Mouse (Mus musculus): ENCODE results near the gene Alg1. TPM values are rescaled to one million over a fixed set of nuclear protein-coding genes. Genes with fewer than 3 reads are reported as not detected.
A peak's percentile ranks its signal among the peaks of the same experiment; 100 is the strongest.

The Alg1 gene
- 17.3 and 18.5 TPM in 2 replicates for polyA plus RNA-seq (2016; fragmentation: Nextera tagmentation; extraction: Ambion mirVana)

- Histone ChIP-seq H3K4me1 (peaks cover 21% of the 10 kb centered on the region), H3K4me2 (peak within 1 kb of the TSS; percentile 90), H3K4me3 (peak within 1 kb of the TSS; percentile 89), H3K9me3 (replicated peaks) (no peaks in the 10 kb centered on the region), H3K27me3 (replicated peaks) (no peaks in the 10 kb centered on the region), H3K36me3 (peaks cover 17% of the 10 kb centered on the region), H3K27ac (peak within 1 kb of the TSS; percentile 57; the same call in 1 of the 2 replicates), H3K9ac (peak within 1 kb of the TSS; percentile 85)
- peak; percentile 94 for ATAC-seq
- WGBS (ENCODE audit: insufficient replicate concordance): 2% methylated on average over 47 of the region's 47 CpGs
These were observed at the start of gene Alg1 for GRCm38 (mm10) chr16:5233418-5234313. Alg1 (plus strand) TSS chr16:5233621.

DNA sequence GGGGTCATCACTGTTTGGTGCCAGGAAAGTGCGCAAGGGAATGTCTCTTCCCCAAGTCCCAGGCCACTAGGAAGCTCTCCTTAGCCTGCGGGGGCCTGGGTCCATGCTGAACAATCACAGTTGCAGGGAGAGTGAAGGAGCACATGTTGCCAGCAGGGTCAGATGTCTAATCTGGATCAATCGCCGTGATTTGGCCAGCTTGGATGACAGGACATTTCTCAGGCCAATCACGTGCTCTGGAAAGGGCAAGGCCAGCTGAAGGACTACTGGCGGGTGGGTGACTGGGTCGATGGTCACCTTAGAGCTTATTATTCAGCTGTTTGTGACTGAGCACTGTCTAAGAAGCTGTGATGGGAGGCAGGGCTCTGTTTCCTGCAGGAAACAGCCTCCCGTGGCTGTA, 49.3 kb upstream of the Alg1 start:
- 39% methylated on average over 8 of the region's 8 CpGs for WGBS (ENCODE audit: insufficient replicate concordance)
- H3K9me3 ChIP-seq (replicated peaks): no peaks in the 10 kb centered on the region
- no peaks in the 10 kb centered on the region for H3K4me1 ChIP-seq
- no peaks in the 10 kb centered on the region for H3K36me3 ChIP-seq
- H3K4me2 ChIP-seq: no peak overlapping the region
- H3K4me3 ChIP-seq: no peak overlapping the region
- no peak overlapping the region for H3K9ac ChIP-seq
- peaks cover 5% of the 10 kb centered on the region for H3K27me3 ChIP-seq (replicated peaks)
- ATAC-seq: no peak
- H3K27ac ChIP-seq: no peak overlapping the region

DNA sequence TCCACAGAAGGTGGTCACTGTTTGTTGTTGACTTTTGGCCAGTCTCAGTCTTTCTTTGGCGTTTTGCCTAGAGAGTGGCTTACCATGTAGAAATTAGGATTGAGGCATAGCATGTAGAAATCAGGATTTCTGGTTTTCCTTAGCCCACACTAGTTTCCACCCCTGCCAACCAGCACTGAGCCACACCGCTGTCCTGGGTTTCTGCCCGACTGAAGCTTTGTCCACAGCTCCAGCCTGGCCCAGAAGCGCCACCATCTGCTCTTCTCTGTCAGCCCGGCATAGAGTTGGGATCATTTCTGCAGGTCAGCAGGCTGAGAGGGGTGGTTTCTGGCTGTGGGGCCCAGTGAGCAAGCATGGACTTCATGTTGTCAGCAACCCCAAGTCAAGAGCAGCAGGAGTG, 48.5 kb upstream of the Alg1 start:
- WGBS (ENCODE audit: insufficient replicate concordance): 56% methylated on average over 5 of the region's 5 CpGs
- Histone ChIP-seq H3K36me3 (no peaks in the 10 kb centered on the region), H3K9me3 (replicated peaks) (no peaks in the 10 kb centered on the region), H3K4me1 (no peaks in the 10 kb centered on the region), H3K4me3 (no peak overlapping the region), H3K9ac (no peak overlapping the region), H3K27ac (no peak overlapping the region), H3K4me2 (no peak overlapping the region), H3K27me3 (replicated peaks) (peaks cover 10% of the 10 kb centered on the region)
- ATAC-seq: no peak

DNA sequence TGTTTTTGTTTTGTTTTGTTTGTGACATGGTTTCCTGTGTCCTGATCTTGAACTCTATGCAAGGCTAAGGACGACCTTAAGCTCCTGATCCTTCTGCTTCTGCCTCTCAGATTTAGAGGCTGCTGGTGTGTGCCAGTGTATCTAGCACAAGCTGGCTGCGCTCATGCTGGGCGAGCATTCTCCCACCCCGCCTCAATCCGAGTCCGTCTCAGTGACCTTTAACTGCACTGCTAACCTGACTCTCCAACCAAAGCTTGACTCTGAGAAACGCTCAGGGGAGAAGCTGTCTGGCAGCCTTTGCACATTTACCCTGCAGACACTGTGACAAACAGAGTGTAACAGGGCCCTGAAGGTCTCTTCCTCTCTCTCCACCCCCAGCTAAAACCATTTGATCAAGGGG, 47.7 kb upstream of the Alg1 start:
- Histone ChIP-seq H3K27me3 (replicated peaks) (peaks cover 11% of the 10 kb centered on the region), H3K9me3 (replicated peaks) (no peaks in the 10 kb centered on the region), H3K9ac (no peak overlapping the region), H3K4me3 (no peak overlapping the region), H3K27ac (no peak overlapping the region), H3K4me1 (no peaks in the 10 kb centered on the region), H3K4me2 (no peak overlapping the region), H3K36me3 (no peaks in the 10 kb centered on the region)
- ATAC-seq: no peak
- 66% methylated on average over 7 of the region's 7 CpGs for WGBS (ENCODE audit: insufficient replicate concordance)

DNA sequence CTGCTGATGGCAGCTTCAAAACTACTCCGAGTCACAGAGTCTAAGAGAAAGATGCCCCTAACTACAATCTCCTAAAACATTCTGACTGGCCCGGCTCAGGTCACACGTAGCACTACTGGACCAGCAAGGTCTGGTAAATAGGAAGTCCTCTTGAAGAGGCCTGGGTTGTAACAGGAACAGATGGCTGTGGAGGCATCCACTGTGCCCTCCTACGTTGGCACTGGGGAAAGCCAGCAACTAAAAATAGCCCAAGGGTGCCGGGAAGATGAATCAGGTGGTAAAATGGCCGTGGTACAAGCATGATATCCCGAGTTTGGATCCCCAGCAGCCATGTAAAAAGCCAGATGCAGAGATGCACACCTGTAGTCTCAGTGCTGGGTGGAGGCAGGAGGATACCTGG, 47.2 kb upstream of the Alg1 start:
- ATAC-seq: no peak
- Histone ChIP-seq H3K4me1 (no peaks in the 10 kb centered on the region), H3K9ac (no peak overlapping the region), H3K4me2 (no peak overlapping the region), H3K27me3 (replicated peaks) (peaks cover 11% of the 10 kb centered on the region), H3K9me3 (replicated peaks) (no peaks in the 10 kb centered on the region), H3K27ac (no peak overlapping the region), H3K4me3 (no peak overlapping the region), H3K36me3 (no peaks in the 10 kb centered on the region)
- WGBS (ENCODE audit: insufficient replicate concordance): 54% methylated on average over 7 of the region's 7 CpGs

- H3K4me3 ChIP-seq: no peak overlapping the region
- 28% methylated on average over 6 of the region's 6 CpGs for WGBS (ENCODE audit: insufficient replicate concordance)
- peak; percentile 35; the same call in 1 of the 2 replicates for ATAC-seq
These were observed 38.3 kb upstream of the Alg1 start for GRCm38 (mm10) chr16:5195080-5195479.

DNA sequence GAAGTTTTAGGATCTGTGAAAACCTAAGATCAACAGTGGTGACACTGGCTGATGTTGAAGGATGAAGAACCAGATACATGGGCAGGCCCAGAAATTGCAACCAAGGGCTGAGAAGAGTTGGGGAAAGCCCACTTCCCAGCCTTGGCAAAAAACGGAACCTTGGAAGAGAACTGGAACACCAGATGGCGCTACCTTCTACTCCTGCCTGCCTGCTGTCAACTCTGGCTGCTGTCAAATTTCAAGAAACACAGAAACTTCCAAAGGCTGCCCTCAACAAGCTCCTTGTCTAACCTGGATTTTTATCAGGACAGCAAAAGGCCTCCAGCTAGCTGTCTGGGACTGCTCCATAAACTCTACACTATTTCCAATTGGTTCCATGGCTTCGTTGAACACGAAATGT, 30.7 kb upstream of the Alg1 start:
- Histone ChIP-seq H3K4me3 (peak overlapping the region; percentile 88), H3K9ac (peak overlapping the region; percentile 75), H3K4me2 (peak overlapping the region; percentile 95), H3K27ac (peak overlapping the region; percentile 54; the same call in 1 of the 2 replicates), H3K36me3 (peaks cover 42% of the 10 kb centered on the region), H3K4me1 (peaks cover 20% of the 10 kb centered on the region), H3K27me3 (replicated peaks) (no peaks in the 10 kb centered on the region), H3K9me3 (replicated peaks) (no peaks in the 10 kb centered on the region)
- 0 out of 2 replicates have a peak, but pooled peaks have one; percentile 3 for ATAC-seq
- WGBS (ENCODE audit: insufficient replicate concordance): 8% methylated on average over 4 of the region's 4 CpGs

More at GRCm38 (mm10) chr16:5195080-5195479, 38.3 kb upstream of the Alg1 start:
- Histone ChIP-seq H3K27ac (no peak overlapping the region), H3K4me2 (no peak overlapping the region), H3K9ac (no peak overlapping the region), H3K36me3 (peaks cover 44% of the 10 kb centered on the region), H3K4me1 (no peaks in the 10 kb centered on the region), H3K27me3 (replicated peaks) (no peaks in the 10 kb centered on the region), H3K9me3 (replicated peaks) (no peaks in the 10 kb centered on the region)

DNA sequence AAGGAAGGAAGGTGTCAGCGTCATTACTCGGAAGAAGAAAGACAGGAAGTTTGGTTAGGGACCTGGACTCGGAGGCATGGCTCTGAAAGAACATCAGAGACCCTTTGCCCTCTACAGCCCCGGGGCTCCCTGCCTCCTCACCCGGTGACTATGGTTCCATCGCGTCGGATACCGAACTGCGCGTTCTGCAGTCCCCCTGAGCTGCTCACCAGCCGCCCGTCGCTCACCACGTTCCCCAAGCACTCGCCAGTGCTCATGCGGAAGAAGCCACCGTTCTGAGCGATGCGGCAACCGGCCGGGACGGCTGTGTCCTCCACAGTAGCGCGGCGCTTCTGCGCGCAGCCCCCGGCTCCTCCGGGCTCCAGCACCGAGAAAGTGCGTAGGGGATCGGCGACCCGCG, 30.2 kb upstream of the Alg1 start:
- peak overlapping the region; percentile 75 for H3K9ac ChIP-seq
- peak overlapping the region; percentile 95 for H3K4me2 ChIP-seq
- peak overlapping the region; percentile 88 for H3K4me3 ChIP-seq
- H3K27me3 ChIP-seq (replicated peaks): no peaks in the 10 kb centered on the region
- peak; percentile 41 for ATAC-seq
- no peaks in the 10 kb centered on the region for H3K9me3 ChIP-seq (replicated peaks)
- peak overlapping the region; percentile 54; the same call in 1 of the 2 replicates for H3K27ac ChIP-seq
- H3K36me3 ChIP-seq: peaks cover 37% of the 10 kb centered on the region
- WGBS (ENCODE audit: insufficient replicate concordance): 1% methylated on average over 36 of the region's 36 CpGs
- H3K4me1 ChIP-seq: peaks cover 20% of the 10 kb centered on the region

DNA sequence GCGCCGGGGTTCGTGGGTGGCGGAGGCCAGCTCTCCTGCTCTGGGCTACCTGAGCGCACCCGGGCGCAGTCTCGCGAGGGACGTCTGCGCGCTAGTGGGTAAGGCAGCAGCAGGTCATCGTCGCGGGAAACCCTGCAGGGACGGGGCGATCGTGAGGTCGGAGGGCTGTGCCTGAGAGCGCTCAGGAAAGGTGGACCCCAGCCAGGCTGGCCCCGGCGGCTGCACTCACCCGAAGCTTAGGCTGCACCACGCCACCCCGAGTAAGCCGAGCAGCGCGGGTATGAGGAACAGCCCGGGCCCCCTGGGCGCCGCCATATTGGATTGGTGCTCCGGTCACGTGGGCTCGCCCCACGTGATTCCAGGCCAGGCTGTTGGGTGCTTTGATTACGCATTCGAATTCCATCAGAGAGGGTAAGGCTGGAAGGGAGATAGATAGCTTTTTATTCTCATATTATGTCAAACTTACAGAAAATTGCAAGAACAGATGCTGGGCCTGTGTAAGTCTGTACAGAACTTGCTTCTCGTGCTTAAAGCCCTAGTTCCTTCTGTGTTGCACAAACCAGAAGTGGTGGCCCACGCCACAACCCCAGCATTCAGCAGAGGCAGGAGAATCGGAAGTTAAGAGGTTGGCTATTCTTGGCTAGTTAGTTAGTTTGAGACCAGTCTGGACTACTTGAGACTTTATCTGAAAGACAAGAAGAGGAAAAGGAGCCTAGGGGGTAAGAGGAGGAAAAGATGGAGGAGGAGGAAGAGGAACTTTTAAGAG, 29.6 kb upstream of the Alg1 start, which contains the start of gene Nagpa:
Gene Nagpa, minus strand, starts transcription at position 345 of the 766 bp plus-strand sequence.
- ATAC-seq: peak; percentile 75

GRCm38 (mm10) chr16:5205431-5205970, 27.9 kb upstream of the Alg1 start:
- H3K4me2 ChIP-seq: no peak overlapping the region
- 72% methylated on average over 5 of the region's 5 CpGs for WGBS (ENCODE audit: insufficient replicate concordance)
- ATAC-seq: no peak
- no peak overlapping the region for H3K4me3 ChIP-seq
- H3K27ac ChIP-seq: no peak overlapping the region
- H3K9me3 ChIP-seq (replicated peaks): no peaks in the 10 kb centered on the region
- no peaks in the 10 kb centered on the region for H3K27me3 ChIP-seq (replicated peaks)
- no peak overlapping the region for H3K9ac ChIP-seq
- peaks cover 14% of the 10 kb centered on the region for H3K36me3 ChIP-seq
- peaks cover 20% of the 10 kb centered on the region for H3K4me1 ChIP-seq

More for the DNA sequence above, 29.6 kb upstream of the Alg1 start, which contains the start of gene Nagpa:
- H3K9ac ChIP-seq: peak within 1 kb of the TSS; percentile 75
- no peaks in the 10 kb centered on the region for H3K27me3 ChIP-seq (replicated peaks)
- H3K36me3 ChIP-seq: peaks cover 30% of the 10 kb centered on the region
- H3K4me1 ChIP-seq: peaks cover 20% of the 10 kb centered on the region
- 2% methylated on average over 40 of the region's 40 CpGs for WGBS (ENCODE audit: insufficient replicate concordance)
- peak within 1 kb of the TSS; percentile 54; the same call in 1 of the 2 replicates for H3K27ac ChIP-seq
- peak within 1 kb of the TSS; percentile 95 for H3K4me2 ChIP-seq
- no peaks in the 10 kb centered on the region for H3K9me3 ChIP-seq (replicated peaks)
- H3K4me3 ChIP-seq: peak within 1 kb of the TSS; percentile 88

DNA sequence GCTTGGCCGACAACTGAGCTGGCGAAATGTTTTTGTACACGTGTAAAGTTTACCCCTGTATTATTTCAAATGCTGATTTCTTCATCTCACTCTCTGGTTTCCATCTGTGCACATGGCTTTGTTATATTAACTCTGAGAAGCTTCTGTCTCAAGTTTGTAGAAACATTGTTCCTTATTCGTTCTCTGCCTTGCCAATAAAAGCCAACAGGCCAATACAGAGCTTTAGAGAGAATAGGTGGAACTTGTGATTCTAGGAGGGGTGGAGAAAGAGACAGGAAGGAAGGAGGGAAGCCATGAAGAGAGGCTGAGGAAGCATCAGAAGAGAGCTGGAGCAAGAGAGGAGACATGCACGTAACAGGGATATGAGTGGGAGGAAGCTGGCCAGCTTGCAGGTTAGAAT, 27.4 kb upstream of the Alg1 start:
- Histone ChIP-seq H3K4me2 (no peak overlapping the region), H3K9me3 (replicated peaks) (no peaks in the 10 kb centered on the region), H3K36me3 (peaks cover 8% of the 10 kb centered on the region), H3K9ac (no peak overlapping the region), H3K4me3 (no peak overlapping the region), H3K4me1 (peaks cover 20% of the 10 kb centered on the region), H3K27me3 (replicated peaks) (no peaks in the 10 kb centered on the region), H3K27ac (no peak overlapping the region)
- WGBS (ENCODE audit: insufficient replicate concordance): 63% methylated on average over 5 of the region's 5 CpGs
- ATAC-seq: no peak
